Mouse (Mus musculus) limb, embryonic 11.5 days (tissue): ENCODE results near the gene Atxn7. TPM values are rescaled to one million over a fixed set of nuclear protein-coding genes. Genes with fewer than 3 reads are reported as not detected.

ENCODE experiments used
- ATAC-seq: fragments of 200-750 bp; cut with Nextera tagmentation; 2 replicates; pipeline ENCODE4 v1.8.0; 2017; ENCODE audit warnings: low read depth; ENCODE audit not compliant: insufficient number of reproducible peaks, low FRiP score, low TSS enrichment
- DNase-seq: peaks from one replicate; pipeline ENCODE4 v3.0.0-alpha.2; 2015; ENCODE audit warnings: low spot score
- H3K27ac ChIP-seq: fragments of 300-500 bp; sonication (generic); replicated peaks from 2 replicates; pipeline ENCODE4 v1.5.1; 2014; ENCODE audit warnings: low read depth, mild to moderate bottlenecking, low read length
- H3K27me3 ChIP-seq: fragments of 300-500 bp; sonication (generic); 2 replicates; pipeline ENCODE4 v1.6.1; 2014; ENCODE audit warnings: mild to moderate bottlenecking, low read length, mixed read lengths; ENCODE audit not compliant: control insufficient read depth, insufficient read depth
- H3K36me3 ChIP-seq: fragments of 300-500 bp; sonication (generic); 2 replicates; pipeline ENCODE4 v1.6.1; 2014; ENCODE audit warnings: mild to moderate bottlenecking, low read length, moderate library complexity, mixed read lengths; ENCODE audit not compliant: control insufficient read depth, insufficient read depth
- H3K4me1 ChIP-seq: fragments of 300-500 bp; sonication (generic); 2 replicates; pipeline ENCODE4 v1.6.1; 2014; ENCODE audit warnings: low read length, mixed read lengths; ENCODE audit not compliant: control insufficient read depth, insufficient read depth
- H3K4me2 ChIP-seq: fragments of 300-500 bp; sonication (generic); 2 replicates; pipeline ENCODE4 v1.6.1; 2014; ENCODE audit warnings: low read depth, mild to moderate bottlenecking, moderate library complexity; ENCODE audit not compliant: severe bottlenecking
- H3K4me3 ChIP-seq: fragments of 300-500 bp; sonication (generic); 2 replicates; pipeline ENCODE4 v1.5.1; 2014; ENCODE audit warnings: low read depth, low read length
- H3K9ac ChIP-seq: fragments of 300-500 bp; sonication (generic); 2 replicates; pipeline ENCODE4 v1.6.1; 2014; ENCODE audit warnings: mild to moderate bottlenecking, low read length
- H3K9me3 ChIP-seq: fragments of 300-500 bp; sonication (generic); 2 replicates; pipeline ENCODE4 v1.6.1; 2016; ENCODE audit warnings: low read length; ENCODE audit not compliant: control insufficient read depth
- WGBS: fragments of 180-500 bp; shearing (Covaris S2); extraction: QIAGEN DNeasy Blood & Tissue Kit; methylation state at CpG from one replicate; pipeline ENCODE4 v1.1.7; 2014; 5-methylcytosine and 5-hydroxymethylcytosine counted together
- polyA plus RNA-seq: library from polyadenylated mRNA; unstranded; fragments of >200 nt; fragmentation: Nextera tagmentation; extraction: Ambion mirVana; gene quantifications from 2 replicates; pipeline ENCODE4 v1.2.1, GENCODE M21; 2014

Gene Atxn7
- polyA plus RNA-seq, 1 experiment from 2014 or later, result 4.6 TPM

GRCm38 (mm10) chr14:13995206-13996097 lies 34.2 kb downstream of the Atxn7 start:
- H3K9ac ChIP-seq, result no peak overlapping the region
- no peak overlapping the region for H3K4me2 ChIP-seq
- H3K27me3 ChIP-seq, result no peaks in the 10 kb centered on the region
- H3K9me3 ChIP-seq, result no peaks in the 10 kb centered on the region
- no peaks in the 10 kb centered on the region for H3K4me1 ChIP-seq
- no peak overlapping the region for H3K4me3 ChIP-seq
- WGBS, result 81% methylated on average over 9 of the region's 9 CpGs
- DNase-seq, result no peak
- ATAC-seq, result no peak
- no peaks in the 10 kb centered on the region for H3K36me3 ChIP-seq
- no peak overlapping the region for H3K27ac ChIP-seq

GRCm38 (mm10) chr14:14002771-14003170 lies 41.5 kb downstream of the Atxn7 start:
- Histone ChIP-seq H3K27ac (no peak overlapping the region), H3K36me3 (no peaks in the 10 kb centered on the region), H3K4me1 (no peaks in the 10 kb centered on the region), H3K27me3 (no peaks in the 10 kb centered on the region), H3K4me3 (no peak overlapping the region), H3K9me3 (no peaks in the 10 kb centered on the region), H3K4me2 (no peak overlapping the region), H3K9ac (no peak overlapping the region)
- DNase-seq (no peak), ATAC-seq (no peak)
- 95% methylated on average over 7 of the region's 7 CpGs for WGBS

DNA sequence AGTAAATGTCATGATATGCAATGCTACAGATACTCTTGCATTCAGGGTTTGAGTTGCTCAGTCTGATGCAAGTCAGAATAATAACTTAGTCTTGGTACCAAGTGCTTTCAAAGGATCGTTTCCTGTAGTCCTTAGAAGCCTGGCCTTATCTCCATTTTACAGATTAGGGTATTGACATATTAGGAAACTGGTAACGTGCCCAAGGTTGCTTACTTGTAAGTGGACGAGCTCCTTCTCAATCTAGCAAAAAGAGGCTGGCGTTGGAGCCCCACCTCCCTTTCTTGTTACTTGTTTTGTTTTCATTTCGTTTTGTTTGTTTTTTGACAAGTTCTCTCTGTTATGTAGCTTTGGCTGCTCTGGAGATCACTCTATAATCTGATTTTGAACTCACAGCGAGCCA lies 48.5 kb downstream of the Atxn7 start:
- Histone ChIP-seq H3K9ac (no peak overlapping the region), H3K4me2 (no peak overlapping the region), H3K36me3 (no peaks in the 10 kb centered on the region), H3K9me3 (no peaks in the 10 kb centered on the region), H3K4me3 (no peak overlapping the region), H3K27me3 (no peaks in the 10 kb centered on the region), H3K4me1 (no peaks in the 10 kb centered on the region), H3K27ac (no peak overlapping the region)
- no peak for DNase-seq
- ATAC-seq, result no peak
- 81% methylated on average over 6 of the region's 6 CpGs for WGBS

- H3K4me2 ChIP-seq, result peak overlapping the region; percentile 78
- H3K27me3 ChIP-seq, result no peaks in the 10 kb centered on the region
- peak overlapping the region; percentile 96 for H3K9ac ChIP-seq
- H3K4me1 ChIP-seq, result no peaks in the 10 kb centered on the region
- H3K9me3 ChIP-seq, result no peaks in the 10 kb centered on the region
- H3K4me3 ChIP-seq, result peak overlapping the region; percentile 60
- DNase-seq, result peak; percentile 85
- WGBS, result under 1% methylated on average over 81 of the region's 116 CpGs
- ATAC-seq, result peak; percentile 88
- H3K27ac ChIP-seq, result peak overlapping the region; percentile 98
- no peaks in the 10 kb centered on the region for H3K36me3 ChIP-seq
Measured at GRCm38 (mm10) chr14:14012383-14013251, 51.4 kb downstream of the Atxn7 start.

- peak overlapping the region; percentile 98; the same call in 1 of the 2 replicates for H3K27ac ChIP-seq
- H3K36me3 ChIP-seq, result no peaks in the 10 kb centered on the region
- H3K4me2 ChIP-seq, result peak overlapping the region; percentile 78
- ATAC-seq (peak; percentile 67; the same call in 1 of the 2 replicates), DNase-seq (peak; percentile 59)
- under 1% methylated on average over 15 of the region's 27 CpGs for WGBS
- peak overlapping the region; percentile 96 for H3K9ac ChIP-seq
- H3K27me3 ChIP-seq, result no peaks in the 10 kb centered on the region
- H3K9me3 ChIP-seq, result no peaks in the 10 kb centered on the region
- H3K4me3 ChIP-seq, result peak overlapping the region; percentile 60
- H3K4me1 ChIP-seq, result no peaks in the 10 kb centered on the region
Measured at GRCm38 (mm10) chr14:14013252-14013711, 52.0 kb downstream of the Atxn7 start.

DNA sequence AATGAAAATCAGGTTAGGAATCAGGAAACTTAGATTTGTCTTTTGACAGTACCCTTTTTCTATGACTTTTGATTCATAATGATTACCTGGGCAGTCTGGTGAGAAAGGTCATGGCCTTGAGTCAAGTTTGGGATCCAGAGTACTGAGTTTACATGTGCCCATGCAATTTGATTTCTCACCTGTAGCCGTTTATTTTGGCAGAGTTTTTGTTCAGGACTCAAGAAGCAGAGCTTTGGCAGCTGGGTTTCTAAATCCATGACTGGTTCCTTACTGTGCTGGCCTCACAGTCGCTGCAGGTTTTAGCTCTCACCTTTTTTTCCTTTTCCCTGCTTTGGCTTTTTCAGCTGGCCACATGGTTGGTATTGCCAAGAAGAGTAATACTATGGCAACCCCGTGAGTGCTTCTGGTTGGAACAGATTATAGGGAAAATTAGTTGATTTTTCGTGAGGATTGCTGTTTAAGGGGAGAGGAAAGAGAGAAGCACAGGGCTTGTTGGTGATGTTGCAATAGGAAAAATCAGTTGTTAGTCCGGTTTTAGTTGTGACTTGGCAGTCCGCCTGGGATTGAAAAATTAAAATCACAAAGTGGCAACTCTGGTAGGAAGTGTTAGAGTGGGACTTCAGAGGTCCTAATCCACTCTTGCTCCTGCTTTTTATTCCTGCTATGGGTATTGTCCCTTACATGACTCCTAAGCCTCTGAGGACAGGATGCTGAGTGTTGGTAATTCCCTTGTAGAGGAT lies 53.6 kb downstream of the Atxn7 start:
- no peaks in the 10 kb centered on the region for H3K4me1 ChIP-seq
- 85% methylated on average over 6 of the region's 6 CpGs for WGBS
- DNase-seq, result no peak

GRCm38 (mm10) chr14:14019155-14019894 lies 58.1 kb downstream of the Atxn7 start:
- H3K9ac ChIP-seq, result no peak overlapping the region
- peak; percentile 28 for DNase-seq
- H3K36me3 ChIP-seq, result no peaks in the 10 kb centered on the region
- no peak overlapping the region for H3K4me2 ChIP-seq
- 80% methylated on average over 6 of the region's 6 CpGs for WGBS
- H3K27ac ChIP-seq, result no peak overlapping the region
- no peaks in the 10 kb centered on the region for H3K27me3 ChIP-seq
- H3K4me1 ChIP-seq, result no peaks in the 10 kb centered on the region
- H3K9me3 ChIP-seq, result no peaks in the 10 kb centered on the region
- H3K4me3 ChIP-seq, result no peak overlapping the region
- no peak for ATAC-seq

More for the DNA sequence above, 53.6 kb downstream of the Atxn7 start:
- H3K9me3 ChIP-seq, result no peaks in the 10 kb centered on the region
- H3K9ac ChIP-seq, result no peak overlapping the region
- no peak overlapping the region for H3K27ac ChIP-seq
- no peaks in the 10 kb centered on the region for H3K27me3 ChIP-seq
- no peaks in the 10 kb centered on the region for H3K36me3 ChIP-seq
- ATAC-seq, result no peak
- no peak overlapping the region for H3K4me3 ChIP-seq
- H3K4me2 ChIP-seq, result no peak overlapping the region
